In genomic region chr4:139577006-139577405, GRCm38 (mm10) we compare ENCODE assay signal across 9 mouse cellular contexts. TPM values are rescaled to one million over a fixed set of nuclear protein-coding genes. Genes with fewer than 3 reads are reported as not detected.
DNase-seq lines count a peak whose midpoint lies in the region; ATAC-seq lines count a peak whose summit lies in the region.
"Had no signal": no experiment of that assay in that cellular context is flagged by ENCODE, and none has a peak within 500 bp of the region (broad histone marks: within the 10 kb centered on the region; RNA-seq: fewer than 3 reads in every experiment).

No protein-coding gene starts in this region.

- ATAC-seq in kidney, embryonic 14.5 days (ENCODE audit: low FRiP score, low TSS enrichment): no peak
- no peak for ATAC-seq in embryonic facial prominence, embryonic 11.5 days (replicated peaks; ENCODE audit: insufficient number of reproducible peaks, low FRiP score, low TSS enrichment, low read depth)
- ATAC-seq in hindbrain, embryonic 16.5 days: no peak
- no peak for ATAC-seq in midbrain, embryonic 16.5 days

- no peak for DNase-seq in kidney, adult 18-20 months
- DNase-seq in embryonic facial prominence, embryonic 11.5 days (ENCODE audit: low spot score): no peak
- no peak for DNase-seq in thymus, adult 18-20 months
- DNase-seq in retina, postnatal 1 day: no peak
- no peak for DNase-seq in adrenal gland, postnatal 36 days

- peaks cover 69% of the 10 kb centered on the region for H3K4me1 ChIP-seq in kidney, embryonic 14.5 days (ENCODE audit: control insufficient read depth, insufficient read depth, low read length)
- H3K4me1 ChIP-seq in embryonic facial prominence, embryonic 11.5 days (ENCODE audit: control insufficient read depth, insufficient read depth, low read length): peaks cover 10% of the 10 kb centered on the region
- peaks cover 47% of the 10 kb centered on the region for H3K4me1 ChIP-seq in hindbrain, embryonic 16.5 days (ENCODE audit: control insufficient read depth, insufficient read depth, low read depth, low read length)
- H3K4me1 ChIP-seq in midbrain, embryonic 16.5 days (ENCODE audit: control insufficient read depth, insufficient read depth, low read length): peaks cover 42% of the 10 kb centered on the region

- WGBS in kidney, embryonic 14.5 days: 65% methylated on average over 7 of the region's 7 CpGs
- WGBS in embryonic facial prominence, embryonic 11.5 days: 78% methylated on average over 7 of the region's 7 CpGs
- 82% methylated on average over 7 of the region's 7 CpGs for WGBS in hindbrain, embryonic 16.5 days
- WGBS in midbrain, embryonic 16.5 days: 89% methylated on average over 7 of the region's 7 CpGs

- 0 out of 2 replicates have a peak overlapping the region, but pooled peaks have one; percentile 1 for H3K9ac ChIP-seq in kidney, embryonic 14.5 days (ENCODE audit: low read depth, low read length)
- no peak overlapping the region for H3K9ac ChIP-seq in embryonic facial prominence, embryonic 11.5 days (replicated peaks; ENCODE audit: low read length)
- H3K9ac ChIP-seq in hindbrain, embryonic 16.5 days (ENCODE audit: low read depth, low read length): no peak overlapping the region
- peak overlapping the region; percentile 91 for H3K9ac ChIP-seq in midbrain, embryonic 16.5 days (ENCODE audit: low read depth, low read length)

- no peaks in the 10 kb centered on the region for H3K36me3 ChIP-seq in kidney, embryonic 14.5 days (ENCODE audit: control insufficient read depth, insufficient read depth, low read length)
- no peaks in the 10 kb centered on the region for H3K36me3 ChIP-seq in embryonic facial prominence, embryonic 11.5 days (replicated peaks; ENCODE audit: control insufficient read depth, insufficient read depth, low read depth, low read length)
- H3K36me3 ChIP-seq in hindbrain, embryonic 16.5 days (ENCODE audit: control insufficient read depth, insufficient read depth, low read length): no peaks in the 10 kb centered on the region; the same call in 1 of the 2 replicates
- H3K36me3 ChIP-seq in midbrain, embryonic 16.5 days (ENCODE audit: control insufficient read depth, insufficient read depth, low read length): no peaks in the 10 kb centered on the region

- peak overlapping the region; percentile 75 for H3K4me3 ChIP-seq in kidney, embryonic 14.5 days (ENCODE audit: low read length)
- no peak overlapping the region for H3K4me3 ChIP-seq in embryonic facial prominence, embryonic 11.5 days (ENCODE audit: low read depth, low read length)
- H3K4me3 ChIP-seq in hindbrain, embryonic 16.5 days (ENCODE audit: low read length): peak overlapping the region; percentile 92
- peak overlapping the region; percentile 92 for H3K4me3 ChIP-seq in midbrain, embryonic 16.5 days (ENCODE audit: low read depth, low read length)

- no peak overlapping the region for H3K27ac ChIP-seq in kidney, embryonic 14.5 days (ENCODE audit: low read depth, low read length)
- H3K27ac ChIP-seq in embryonic facial prominence, embryonic 11.5 days (replicated peaks; ENCODE audit: low read depth, low read length): no peak overlapping the region
- H3K27ac ChIP-seq in hindbrain, embryonic 16.5 days (ENCODE audit: low read depth, low read length): no peak overlapping the region
- no peak overlapping the region for H3K27ac ChIP-seq in midbrain, embryonic 16.5 days (ENCODE audit: low read length)
- H3K27ac ChIP-seq: macrophage had no signal

- no peaks in the 10 kb centered on the region; the same call in 1 of the 2 replicates for H3K27me3 ChIP-seq in kidney, embryonic 14.5 days (ENCODE audit: control insufficient read depth, insufficient read depth, low read length)
- H3K27me3 ChIP-seq in embryonic facial prominence, embryonic 11.5 days (ENCODE audit: control insufficient read depth, insufficient read depth, low read length): no peaks in the 10 kb centered on the region
- no peaks in the 10 kb centered on the region for H3K27me3 ChIP-seq in hindbrain, embryonic 16.5 days (replicated peaks; ENCODE audit: control insufficient read depth, insufficient read depth, low read length)
- H3K27me3 ChIP-seq in midbrain, embryonic 16.5 days (ENCODE audit: control insufficient read depth, insufficient read depth, low read depth, low read length): no peaks in the 10 kb centered on the region

- no peaks in the 10 kb centered on the region for H3K9me3 ChIP-seq in kidney, embryonic 14.5 days (ENCODE audit: control insufficient read depth, low read length)
- H3K9me3 ChIP-seq in embryonic facial prominence, embryonic 11.5 days (replicated peaks; ENCODE audit: control insufficient read depth, low read length): no peaks in the 10 kb centered on the region
- no peaks in the 10 kb centered on the region for H3K9me3 ChIP-seq in hindbrain, embryonic 16.5 days (ENCODE audit: control insufficient read depth, low read length)
- no peaks in the 10 kb centered on the region for H3K9me3 ChIP-seq in midbrain, embryonic 16.5 days (replicated peaks; ENCODE audit: control insufficient read depth, low read length, poor library complexity, severe bottlenecking)

- H3K4me2 ChIP-seq in kidney, embryonic 14.5 days (replicated peaks; ENCODE audit: low read depth, low read length): peak overlapping the region; percentile 87
- peak overlapping the region; percentile 99; the same call in 1 of the 2 replicates for H3K4me2 ChIP-seq in embryonic facial prominence, embryonic 11.5 days (ENCODE audit: low read depth, low read length)
- H3K4me2 ChIP-seq in hindbrain, embryonic 16.5 days (ENCODE audit: low read length): peak overlapping the region; percentile 83
- H3K4me2 ChIP-seq in midbrain, embryonic 16.5 days (ENCODE audit: low read length): peak overlapping the region; percentile 69

RNA-seq across cellular contexts. Expression of gene Gm21969, which starts 26.0 kb away (rescaled TPM):
- not detected in 2 replicates for polyA plus RNA-seq in kidney, embryonic 14.5 days (2014; fragmentation: Nextera tagmentation; extraction: Ambion mirVana)
- polyA plus RNA-seq in embryonic facial prominence, embryonic 11.5 days (2014; fragmentation: Nextera tagmentation; extraction: Ambion mirVana): not detected in 2 replicates
- not detected in 2 replicates for polyA plus RNA-seq in hindbrain, embryonic 16.5 days (2015; fragmentation: Nextera tagmentation; extraction: Ambion mirVana)
- not detected in 2 replicates for polyA plus RNA-seq in midbrain, embryonic 16.5 days (2015; fragmentation: Nextera tagmentation; extraction: Ambion mirVana)
- not detected for total RNA-seq in adrenal gland, postnatal 36 days (2021)
- polyA plus RNA-seq: macrophage had no signal

RNA-seq across cellular contexts. Expression of gene Aldh4a1, which starts 45.7 kb away (rescaled TPM):
- polyA plus RNA-seq in kidney, embryonic 14.5 days (2014; fragmentation: Nextera tagmentation; extraction: Ambion mirVana): 31.3 and 37.3 TPM in 2 replicates
- 13.1 and 14.7 TPM in 2 replicates for polyA plus RNA-seq in embryonic facial prominence, embryonic 11.5 days (2014; fragmentation: Nextera tagmentation; extraction: Ambion mirVana)
- polyA plus RNA-seq in hindbrain, embryonic 16.5 days (2015; fragmentation: Nextera tagmentation; extraction: Ambion mirVana): 31.9 and 35.4 TPM in 2 replicates
- polyA plus RNA-seq in midbrain, embryonic 16.5 days (2015; fragmentation: Nextera tagmentation; extraction: Ambion mirVana): 23.5 and 27.0 TPM in 2 replicates
- 100 to 1,000 TPM in 1 of 2 experiments, 10 to 100 TPM in 1; 57.8 to 136 TPM for total RNA-seq in adrenal gland, postnatal 36 days (2021)

RNA-seq across cellular contexts. Expression of gene Iffo2, which starts 46.7 kb away (rescaled TPM):
- polyA plus RNA-seq in kidney, embryonic 14.5 days (2014; fragmentation: Nextera tagmentation; extraction: Ambion mirVana): 7.1 and 9.4 TPM in 2 replicates
- 2.2 and 2.3 TPM in 2 replicates for polyA plus RNA-seq in embryonic facial prominence, embryonic 11.5 days (2014; fragmentation: Nextera tagmentation; extraction: Ambion mirVana)
- polyA plus RNA-seq in hindbrain, embryonic 16.5 days (2015; fragmentation: Nextera tagmentation; extraction: Ambion mirVana): 3.5 and 3.9 TPM in 2 replicates
- polyA plus RNA-seq in midbrain, embryonic 16.5 days (2015; fragmentation: Nextera tagmentation; extraction: Ambion mirVana): 3.5 and 3.8 TPM in 2 replicates
- total RNA-seq in adrenal gland, postnatal 36 days (2021): 10 to 100 TPM; 11.3 to 11.4 TPM

Comparison
In these comparisons a context has a peak if more than half of its experiments do, and no peak if none do; other contexts are left out.
1. H3K9ac ChIP-seq: peak in kidney, embryonic 14.5 days (single experiment) and midbrain, embryonic 16.5 days (single experiment); none in embryonic facial prominence, embryonic 11.5 days (single experiment) and hindbrain, embryonic 16.5 days (single experiment).
2. Peak in every context shown above with its lines, with median percentiles within 50 percentile points of each other: H3K4me2 ChIP-seq.